ENCODE assay signal across 31 mouse cellular contexts in the genomic region with DNA sequence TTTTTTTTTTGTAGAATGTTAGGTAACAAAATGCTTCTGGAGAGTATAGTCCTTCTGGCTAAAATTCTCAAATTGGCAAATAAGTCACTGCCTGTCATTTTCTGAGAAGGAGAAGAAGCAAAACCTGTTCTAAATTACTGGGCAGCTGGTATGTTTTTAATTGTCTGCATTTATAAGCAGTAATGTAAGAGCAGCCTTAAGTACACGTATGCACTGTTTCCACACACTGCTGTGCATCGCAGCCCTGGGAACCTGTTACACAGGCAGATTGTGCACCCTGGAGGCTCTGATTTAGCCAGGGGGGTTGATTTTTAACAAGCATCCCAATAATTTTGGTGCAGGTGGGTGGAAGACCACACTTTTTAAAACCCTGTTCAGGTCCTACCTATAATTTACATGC.
DNase-seq lines count a peak whose midpoint lies in the region; ATAC-seq and TF ChIP-seq lines count a peak whose summit lies in the region.
"Had no signal": no experiment of that assay in that cellular context is flagged by ENCODE, and none has a peak within 500 bp of the region (broad histone marks: within the 10 kb centered on the region; RNA-seq: fewer than 3 reads in every experiment).

No protein-coding gene starts in this region.

- H3K27ac ChIP-seq in heart, adult 2 months, result no peak overlapping the region
- H3K27ac ChIP-seq in embryonic facial prominence, embryonic 11.5 days (replicated peaks; ENCODE audit: low read depth, low read length), result no peak overlapping the region; the same call in 1 of the 2 replicates
- H3K27ac ChIP-seq in limb, embryonic 14.5 days (replicated peaks; ENCODE audit: low read depth, low read length), result no peak overlapping the region
- H3K27ac ChIP-seq in intestine, embryonic 15.5 days, result no peak overlapping the region
- H3K27ac ChIP-seq: embryonic facial prominence, embryonic 12.5 days; hindbrain, embryonic 13.5 days; liver, embryonic 14.5 days; midbrain, embryonic 15.5 days; neural tube, embryonic 12.5 days; stomach, postnatal 0 days had no signal

- 92% methylated on average over 2 of the region's 2 CpGs for WGBS in heart, adult 2 months
- WGBS in embryonic facial prominence, embryonic 11.5 days, result 28% methylated on average over 2 of the region's 2 CpGs
- 4% methylated on average over 2 of the region's 2 CpGs for WGBS in limb, embryonic 14.5 days
- WGBS in intestine, embryonic 15.5 days, result 87% methylated on average over 2 of the region's 2 CpGs

- no peaks in the 10 kb centered on the region for H3K4me1 ChIP-seq in heart, adult 2 months (ENCODE audit: control insufficient read depth, insufficient read depth, low read length)
- H3K4me1 ChIP-seq in embryonic facial prominence, embryonic 11.5 days (ENCODE audit: control insufficient read depth, insufficient read depth, low read length), result no peaks in the 10 kb centered on the region
- peaks cover 11% of the 10 kb centered on the region for H3K4me1 ChIP-seq in limb, embryonic 14.5 days (ENCODE audit: control insufficient read depth, insufficient read depth, low read length)
- no peaks in the 10 kb centered on the region for H3K4me1 ChIP-seq in intestine, embryonic 15.5 days (replicated peaks)
- H3K4me1 ChIP-seq: heart, embryonic 12.5 days; hindbrain, embryonic 13.5 days; midbrain, embryonic 15.5 days; neural tube, embryonic 12.5 days had no signal

- TF ChIP-seq POLR2A in heart, adult 2 months (IDR thresholded peaks at IDR 0.05; ENCODE audit: insufficient read depth, low read depth, low read length), result no peak
- TF ChIP-seq POLR2A in limb, embryonic 14.5 days (IDR thresholded peaks at IDR 0.05; ENCODE audit: borderline replicate concordance, extremely low read depth, insufficient read depth, insufficient read length), result no peak

- H3K9ac ChIP-seq in heart, adult 2 months (ENCODE audit: low read depth, low read length), result no peak overlapping the region
- H3K9ac ChIP-seq in embryonic facial prominence, embryonic 11.5 days (replicated peaks; ENCODE audit: low read length), result no peak overlapping the region
- H3K9ac ChIP-seq in limb, embryonic 14.5 days (ENCODE audit: low read depth, low read length, severe bottlenecking), result no peak overlapping the region
- H3K9ac ChIP-seq in intestine, embryonic 15.5 days, result no peak overlapping the region
- H3K9ac ChIP-seq: embryonic facial prominence, embryonic 12.5 days; heart, embryonic 12.5 days; hindbrain, embryonic 13.5 days; liver, embryonic 14.5 days; midbrain, embryonic 15.5 days; neural tube, embryonic 12.5 days had no signal

- no peaks in the 10 kb centered on the region for H3K36me3 ChIP-seq in heart, adult 2 months (ENCODE audit: control insufficient read depth, insufficient read depth, low read length)
- no peaks in the 10 kb centered on the region for H3K36me3 ChIP-seq in embryonic facial prominence, embryonic 11.5 days (replicated peaks; ENCODE audit: control insufficient read depth, insufficient read depth, low read depth, low read length)
- no peaks in the 10 kb centered on the region for H3K36me3 ChIP-seq in limb, embryonic 14.5 days (ENCODE audit: control insufficient read depth, insufficient read depth, low read length)
- no peaks in the 10 kb centered on the region for H3K36me3 ChIP-seq in intestine, embryonic 15.5 days
- H3K36me3 ChIP-seq: embryonic facial prominence, embryonic 12.5 days; heart, embryonic 12.5 days; hindbrain, embryonic 13.5 days; midbrain, embryonic 15.5 days; neural tube, embryonic 12.5 days had no signal

- DNase-seq in heart, adult 11 months, result peak; percentile 60
- DNase-seq in heart, adult 2 months, result no peak
- peak; percentile 69 for DNase-seq in embryonic facial prominence, embryonic 11.5 days (ENCODE audit: low spot score)
- peak; percentile 67 for DNase-seq in forelimb bud, embryonic 11.5 days (ENCODE audit: low read depth, low spot score)
- DNase-seq in limb, embryonic 14.5 days (ENCODE audit: low spot score), result no peak
- DNase-seq in lung, postnatal 10 days, result no peak
- DNase-seq: adrenal gland, postnatal 10 days; B cell, adult 2 months; cerebellum, adult 11-12 months; cerebellum, postnatal 10 days; gastrocnemius, postnatal 25 days; heart, adult 18-20 months; heart, postnatal 4 days; kidney, adult 11 months; kidney, postnatal 14 days; layer of hippocampus, adult 9-11 months; liver; lung, adult 2 months; lung, postnatal 14 days; right cerebral cortex, adult 18-20 months; right cerebral cortex, postnatal 4 days; thymus, adult 18-20 months; thymus, postnatal 25 days had no signal

- no peaks in the 10 kb centered on the region for H3K9me3 ChIP-seq in embryonic facial prominence, embryonic 11.5 days (replicated peaks; ENCODE audit: control insufficient read depth, low read length)
- no peaks in the 10 kb centered on the region for H3K9me3 ChIP-seq in limb, embryonic 14.5 days (ENCODE audit: control insufficient read depth, low read length)
- no peaks in the 10 kb centered on the region for H3K9me3 ChIP-seq in intestine, embryonic 15.5 days
- H3K9me3 ChIP-seq: embryonic facial prominence, embryonic 12.5 days; heart, embryonic 12.5 days; hindbrain, embryonic 13.5 days; midbrain, embryonic 15.5 days; neural tube, embryonic 12.5 days had no signal

- no peak overlapping the region for H3K4me3 ChIP-seq in heart, adult 2 months
- no peak overlapping the region for H3K4me3 ChIP-seq in embryonic facial prominence, embryonic 11.5 days (ENCODE audit: low read depth, low read length)
- no peak overlapping the region for H3K4me3 ChIP-seq in limb, embryonic 14.5 days (replicated peaks; ENCODE audit: low read length)
- H3K4me3 ChIP-seq in intestine, embryonic 15.5 days (replicated peaks), result no peak overlapping the region
- H3K4me3 ChIP-seq: embryonic facial prominence, embryonic 12.5 days; heart, embryonic 12.5 days; hindbrain, embryonic 13.5 days; midbrain, embryonic 15.5 days; neural tube, embryonic 12.5 days had no signal

- ATAC-seq in embryonic facial prominence, embryonic 11.5 days (replicated peaks; ENCODE audit: insufficient number of reproducible peaks, low FRiP score, low TSS enrichment, low read depth), result no peak
- peak; percentile 71; the same call in 1 of the 2 replicates for ATAC-seq in limb, embryonic 14.5 days (ENCODE audit: low FRiP score, low read depth)
- ATAC-seq in intestine, embryonic 15.5 days, result no peak

- no peak overlapping the region for H3K4me2 ChIP-seq in embryonic facial prominence, embryonic 11.5 days (ENCODE audit: low read depth, low read length)
- H3K4me2 ChIP-seq in limb, embryonic 14.5 days (replicated peaks; ENCODE audit: low read depth, low read length, severe bottlenecking), result no peak overlapping the region
- no peak overlapping the region for H3K4me2 ChIP-seq in intestine, embryonic 15.5 days (replicated peaks)
- H3K4me2 ChIP-seq: embryonic facial prominence, embryonic 12.5 days; heart, embryonic 12.5 days; hindbrain, embryonic 13.5 days; midbrain, embryonic 15.5 days; neural tube, embryonic 12.5 days had no signal

- intact Hi-C loops in heart, adult 2 months (cut with DNase I), result no loop called here

- H3K27me3 ChIP-seq in heart, adult 2 months (ENCODE audit: control insufficient read depth, insufficient read depth, low read length), result no peaks in the 10 kb centered on the region
- no peaks in the 10 kb centered on the region for H3K27me3 ChIP-seq in embryonic facial prominence, embryonic 11.5 days (ENCODE audit: control insufficient read depth, insufficient read depth, low read length)
- no peaks in the 10 kb centered on the region for H3K27me3 ChIP-seq in limb, embryonic 14.5 days (ENCODE audit: control insufficient read depth, insufficient read depth, low read length)
- H3K27me3 ChIP-seq in intestine, embryonic 15.5 days (replicated peaks), result no peaks in the 10 kb centered on the region
- H3K27me3 ChIP-seq: embryonic facial prominence, embryonic 12.5 days; heart, embryonic 12.5 days; hindbrain, embryonic 13.5 days; midbrain, embryonic 15.5 days; neural tube, embryonic 12.5 days had no signal

- no peak for TF ChIP-seq EP300 in heart, adult 2 months (IDR thresholded peaks at IDR 0.05; ENCODE audit: insufficient read depth, low read depth, low read length)

- no peaks in the 10 kb centered on the region for H3K79me2 ChIP-seq in heart, adult 2 months (replicated peaks; ENCODE audit: control insufficient read depth, insufficient read depth, low read length)

- TF ChIP-seq CTCF in heart, adult 2 months (IDR thresholded peaks at IDR 0.05), result no peak

Comparison
In these comparisons a context has a peak if more than half of its experiments do, and no peak if none do; other contexts are left out.
1. DNase-seq: peak in heart, adult 11 months (single experiment), embryonic facial prominence, embryonic 11.5 days (single experiment) and forelimb bud, embryonic 11.5 days (single experiment); none in heart, adult 2 months (0 of 2), limb, embryonic 14.5 days (single experiment) and lung, postnatal 10 days (single experiment).